Mouse (Mus musculus) urinary bladder, postnatal 4 days (tissue): ENCODE measurements around the gene Ppp1r12c.
A peak's percentile ranks its signal among the peaks of the same experiment; 100 is the strongest.

Experiments
- DNase-seq, 2 experiments: peaks; one replicate each; pipeline ENCODE4 v3.0.0; 2021 to 2022; ENCODE audit warnings: low spot score in 2 of 2

Gene Ppp1r12c

GRCm38 (mm10) chr7:4516332-4517050 lies 15.0 kb upstream of the Ppp1r12c start, which contains the start of gene Tnnt1:
Gene Tnnt1, minus strand, starts transcription at chr7:4516382.
- DNase-seq, result no peak

- DNase-seq, result no peak
These were observed 14.4 kb upstream of the Ppp1r12c start for GRCm38 (mm10) chr7:4515853-4516252.

- DNase-seq, result peak in 1 of 2 experiments; percentile 59
These were observed 12.6 kb upstream of the Ppp1r12c start for GRCm38 (mm10) chr7:4513829-4514712.

- no peak for DNase-seq
These were observed 11.8 kb upstream of the Ppp1r12c start for GRCm38 (mm10) chr7:4513236-4513635.

GRCm38 (mm10) chr7:4511489-4512224 lies 10.2 kb upstream of the Ppp1r12c start:
- DNase-seq, result no peak

GRCm38 (mm10) chr7:4509863-4510608 lies 8.6 kb upstream of the Ppp1r12c start:
- DNase-seq, result peak; percentile 69 to 72

GRCm38 (mm10) chr7:4508739-4509116 lies 7.2 kb upstream of the Ppp1r12c start:
- DNase-seq, result no peak

GRCm38 (mm10) chr7:4508062-4508738 lies 6.7 kb upstream of the Ppp1r12c start:
- DNase-seq, result no peak

- no peak for DNase-seq
These were observed 5.7 kb upstream of the Ppp1r12c start for GRCm38 (mm10) chr7:4507220-4507619.

- no peak for DNase-seq
These were observed 3.4 kb upstream of the Ppp1r12c start for GRCm38 (mm10) chr7:4504646-4505435.

GRCm38 (mm10) chr7:4503858-4504257 lies 2.4 kb upstream of the Ppp1r12c start:
- no peak for DNase-seq

- DNase-seq, result no peak
These were observed 1.6 kb upstream of the Ppp1r12c start for GRCm38 (mm10) chr7:4503100-4503499.

GRCm38 (mm10) chr7:4502421-4503090 lies 1.1 kb upstream of the Ppp1r12c start:
- no peak for DNase-seq

- peak in 1 of 2 experiments; percentile 46 for DNase-seq
These were observed 498 bp downstream of the Ppp1r12c start for GRCm38 (mm10) chr7:4500892-4501471.

GRCm38 (mm10) chr7:4499034-4499433 lies 2.4 kb downstream of the Ppp1r12c start:
- DNase-seq, result no peak

GRCm38 (mm10) chr7:4498251-4498650 lies 3.2 kb downstream of the Ppp1r12c start:
- peak in 1 of 2 experiments; percentile 65 for DNase-seq

- no peak for DNase-seq
These were observed 4.1 kb downstream of the Ppp1r12c start for GRCm38 (mm10) chr7:4497271-4497903.

GRCm38 (mm10) chr7:4496468-4496867 lies 5.0 kb downstream of the Ppp1r12c start:
- DNase-seq, result no peak

- DNase-seq, result no peak
These were observed 7.5 kb downstream of the Ppp1r12c start for GRCm38 (mm10) chr7:4493991-4494390.
